Mouse (Mus musculus): Measurements from ENCODE around the gene Tnfrsf13c. TPM values are rescaled to one million over a fixed set of nuclear protein-coding genes. Genes with fewer than 3 reads are reported as not detected.

The Tnfrsf13c gene
- polyA plus RNA-seq, 1 experiment: 0.15 TPM

GRCm38 (mm10) chr15:82207504-82208219, 16.5 kb downstream of the Tnfrsf13c start:
- DNase-seq (ENCODE audit: low spot score): no peak

- DNase-seq (ENCODE audit: low spot score): no peak
Measured at GRCm38 (mm10) chr15:82207105-82207459, 17.1 kb downstream of the Tnfrsf13c start.

GRCm38 (mm10) chr15:82206365-82207104, 17.6 kb downstream of the Tnfrsf13c start:
- no peak for DNase-seq (ENCODE audit: low spot score)

- DNase-seq (ENCODE audit: low spot score): no peak
Measured at GRCm38 (mm10) chr15:82204680-82205371, 19.3 kb downstream of the Tnfrsf13c start.

GRCm38 (mm10) chr15:82203611-82204351, 20.4 kb downstream of the Tnfrsf13c start:
- no peak for DNase-seq (ENCODE audit: low spot score)

GRCm38 (mm10) chr15:82203090-82203489, 21.1 kb downstream of the Tnfrsf13c start:
- DNase-seq (ENCODE audit: low spot score): no peak

- DNase-seq (ENCODE audit: low spot score): no peak
Measured at GRCm38 (mm10) chr15:82202086-82202485, 22.1 kb downstream of the Tnfrsf13c start.

GRCm38 (mm10) chr15:82199546-82199945, 24.6 kb downstream of the Tnfrsf13c start:
- no peak for DNase-seq (ENCODE audit: low spot score)

GRCm38 (mm10) chr15:82198342-82198741, 25.8 kb downstream of the Tnfrsf13c start:
- DNase-seq (ENCODE audit: low spot score): no peak

GRCm38 (mm10) chr15:82197937-82198336, 26.2 kb downstream of the Tnfrsf13c start:
- no peak for DNase-seq (ENCODE audit: low spot score)

GRCm38 (mm10) chr15:82197246-82197750, 26.9 kb downstream of the Tnfrsf13c start:
- no peak for DNase-seq (ENCODE audit: low spot score)

- no peak for DNase-seq (ENCODE audit: low spot score)
Measured at GRCm38 (mm10) chr15:82196300-82196699, 27.9 kb downstream of the Tnfrsf13c start.

- no peak for DNase-seq (ENCODE audit: low spot score)
Measured at GRCm38 (mm10) chr15:82192617-82193016, 31.6 kb downstream of the Tnfrsf13c start.

GRCm38 (mm10) chr15:82188481-82189240, 35.5 kb downstream of the Tnfrsf13c start:
- DNase-seq (ENCODE audit: low spot score): no peak

GRCm38 (mm10) chr15:82187924-82188323, 36.2 kb downstream of the Tnfrsf13c start:
- no peak for DNase-seq (ENCODE audit: low spot score)

- DNase-seq (ENCODE audit: low spot score): no peak
Measured at GRCm38 (mm10) chr15:82187401-82187800, 36.8 kb downstream of the Tnfrsf13c start.

GRCm38 (mm10) chr15:82186931-82187330, 37.2 kb downstream of the Tnfrsf13c start:
- DNase-seq (ENCODE audit: low spot score): no peak

GRCm38 (mm10) chr15:82186131-82186530, 38.0 kb downstream of the Tnfrsf13c start:
- no peak for DNase-seq (ENCODE audit: low spot score)

GRCm38 (mm10) chr15:82185062-82185783, 38.9 kb downstream of the Tnfrsf13c start:
- DNase-seq (ENCODE audit: low spot score): no peak

- DNase-seq (ENCODE audit: low spot score): no peak
Measured at GRCm38 (mm10) chr15:82184656-82185055, 39.5 kb downstream of the Tnfrsf13c start.

Data from urinary bladder, adult 2 months (tissue).